Mouse (Mus musculus): ENCODE results near the gene Sppl3. TPM values are rescaled to one million over a fixed set of nuclear protein-coding genes. Genes with fewer than 3 reads are reported as not detected.

The Sppl3 gene
- total and polyA plus RNA-seq, 3 experiments, result 14.3 to 29.2 (median 14.9) TPM

DNA sequence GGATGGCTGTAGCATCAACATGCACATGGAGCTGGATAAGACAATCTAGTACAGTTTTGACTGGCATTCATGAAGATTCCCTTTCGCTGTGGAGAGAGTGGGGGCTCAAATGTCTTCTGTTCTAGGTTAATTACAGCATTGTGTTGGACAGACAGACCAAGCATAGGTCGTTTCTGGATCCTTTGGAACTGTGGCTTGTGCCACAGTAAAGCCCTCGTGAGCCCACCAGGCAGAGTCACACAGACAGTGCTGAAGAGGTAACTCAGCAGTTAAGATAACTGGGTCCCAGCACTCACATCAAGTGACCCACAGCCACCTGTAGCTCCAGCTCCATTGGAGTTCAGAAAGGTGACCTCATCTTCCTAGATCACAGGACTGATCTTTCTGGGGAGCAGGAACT is 18.6 kb downstream of the Sppl3 start:
- Histone ChIP-seq H3K4me2 (ENCODE audit: insufficient read depth, low read depth, poor library complexity, severe bottlenecking) (no peak overlapping the region), H3K4me1 (ENCODE audit: control insufficient read depth in 1 of 2, insufficient read depth in 2 of 2) (peaks cover 5 to 73% of the 10 kb centered on the region in 2 experiments; a peak in 2 of 4 replicates), H3K27ac (ENCODE audit: insufficient read depth, low read depth) (no peak overlapping the region), H3K9ac (ENCODE audit: insufficient read depth, low read depth) (no peak overlapping the region), H3K9me3 (replicated peaks; ENCODE audit: low read length) (peaks cover 3% of the 10 kb centered on the region), H3K27me3 (replicated peaks) (no peaks in the 10 kb centered on the region), H3K79me2 (replicated peaks; ENCODE audit: control insufficient read depth, extremely low read depth, insufficient read depth, poor library complexity, severe bottlenecking) (peaks cover 47% of the 10 kb centered on the region), H3K4me3 (replicated peaks in 1 of 3; ENCODE audit: low read depth in 2 of 3, low read length in 2 of 3, poor library complexity in 1 of 3) (no peak overlapping the region), H3K36me3 (replicated peaks in 1 of 2; ENCODE audit: control insufficient read depth in 1 of 2, insufficient read depth in 1 of 2, low read length in 1 of 2) (peaks cover 0 to 37% of the 10 kb centered on the region in 2 experiments)
- in situ Hi-C loops (cut with MboI; ENCODE audit: low pct_ligation_motif_present, low pct_unique_long_range_greater_than_20kb, low sequenced_read_pairs) (no loop called here), dilution Hi-C loops (cut with MboI; ENCODE audit: extremely low pct_ligation_motif_present, extremely low pct_unique_long_range_greater_than_20kb, low sequenced_read_pairs) (no loop called here)
- no peak for TF ChIP-seq ZNF384 (IDR thresholded peaks at IDR 0.05; ENCODE audit: low read depth, low read length)
- TF ChIP-seq ELF1 (IDR thresholded peaks at IDR 0.05; ENCODE audit: low read depth, low read length), result no peak
- TF ChIP-seq ZKSCAN1 (IDR thresholded peaks at IDR 0.05; ENCODE audit: borderline replicate concordance, low read depth, low read length), result no peak
- TF ChIP-seq UBTF (IDR thresholded peaks at IDR 0.05; ENCODE audit: low read depth, low read length), result no peak
- TF ChIP-seq GABPA (IDR thresholded peaks at IDR 0.05; ENCODE audit: insufficient replicate concordance, low read depth, low read length), result no peak
- TF ChIP-seq JUND (conservative IDR thresholded peaks at IDR 0.05; ENCODE audit: low read depth, low read length), result no peak
- TF ChIP-seq MXI1 (IDR thresholded peaks at IDR 0.05; ENCODE audit: low read depth, low read length), result no peak
- TF ChIP-seq MEF2A (IDR thresholded peaks at IDR 0.05; ENCODE audit: borderline replicate concordance, low read depth, low read length), result no peak
- no peak for TF ChIP-seq NELFE (IDR thresholded peaks at IDR 0.05; ENCODE audit: low read depth, low read length)
- TF ChIP-seq POLR2AphosphoS2 (IDR thresholded peaks at IDR 0.05; ENCODE audit: low read depth, low read length), result no peak
- TF ChIP-seq PAX5 (IDR thresholded peaks at IDR 0.05; ENCODE audit: low read length), result no peak
- no peak for TF ChIP-seq SMC3 (IDR thresholded peaks at IDR 0.05; ENCODE audit: low read depth, low read length)
- no peak for TF ChIP-seq ZC3H11A (IDR thresholded peaks at IDR 0.05; ENCODE audit: low read depth, low read length)
- TF ChIP-seq ZMIZ1 (IDR thresholded peaks at IDR 0.05; ENCODE audit: low read depth, low read length), result no peak
- TF ChIP-seq JUN (IDR thresholded peaks at IDR 0.05; ENCODE audit: insufficient read depth, low read depth, low read length), result no peak
- no peak for TF ChIP-seq NRF1 (IDR thresholded peaks at IDR 0.05; ENCODE audit: low read depth, low read length)
- TF ChIP-seq ETS1 (conservative IDR thresholded peaks at IDR 0.05; ENCODE audit: low read depth, low read length), result no peak
- no peak for TF ChIP-seq MAX (IDR thresholded peaks at IDR 0.05; ENCODE audit: low read length)
- no peak for TF ChIP-seq KAT2A (IDR thresholded peaks at IDR 0.05; ENCODE audit: insufficient replicate concordance, low read length)
- no peak for DNase-seq (ENCODE audit: extremely low read depth)

DNA sequence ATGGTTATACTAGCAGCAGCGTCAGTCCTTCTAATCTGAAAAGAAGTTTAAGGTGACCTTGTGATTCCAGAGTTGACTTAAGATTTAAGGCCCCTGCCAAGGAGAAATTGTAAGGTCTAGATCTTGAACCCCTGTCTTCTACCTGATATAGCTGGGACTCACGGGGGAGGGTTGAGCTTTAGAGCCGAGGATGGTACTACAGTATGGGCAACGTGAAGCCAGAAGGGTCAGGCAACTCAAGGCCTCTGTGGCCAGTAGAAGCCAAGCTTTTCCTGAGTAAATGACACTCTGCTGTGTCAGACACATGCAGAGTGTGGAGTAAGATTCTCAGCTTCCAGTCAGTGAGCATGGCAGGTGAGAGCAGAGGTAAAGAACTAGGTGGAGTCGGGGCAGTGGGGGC is 20.6 kb downstream of the Sppl3 start:
- H3K9ac ChIP-seq (ENCODE audit: insufficient read depth, low read depth), result no peak overlapping the region
- no peak overlapping the region for H3K4me2 ChIP-seq (ENCODE audit: insufficient read depth, low read depth, poor library complexity, severe bottlenecking)
- no peaks in the 10 kb centered on the region for H3K27me3 ChIP-seq (replicated peaks)
- H3K4me3 ChIP-seq (replicated peaks in 1 of 3; ENCODE audit: low read depth in 2 of 3, low read length in 2 of 3, poor library complexity in 1 of 3), result no peak overlapping the region
- peaks cover 3% of the 10 kb centered on the region for H3K9me3 ChIP-seq (replicated peaks; ENCODE audit: low read length)
- DNase-seq (ENCODE audit: extremely low read depth), result no peak
- dilution Hi-C loops (cut with MboI; ENCODE audit: extremely low pct_ligation_motif_present, extremely low pct_unique_long_range_greater_than_20kb, low sequenced_read_pairs), result no loop called here
- no peak for TF ChIP-seq MEF2A (IDR thresholded peaks at IDR 0.05; ENCODE audit: borderline replicate concordance, low read depth, low read length)
- no peak for TF ChIP-seq RAD21 (IDR thresholded peaks at IDR 0.05; ENCODE audit: low read depth, low read length)
- in situ Hi-C loops (cut with MboI; ENCODE audit: low pct_ligation_motif_present, low pct_unique_long_range_greater_than_20kb, low sequenced_read_pairs), result no loop called here
- H3K36me3 ChIP-seq (replicated peaks in 1 of 2; ENCODE audit: control insufficient read depth in 1 of 2, insufficient read depth in 1 of 2, low read length in 1 of 2), result peaks cover 0 to 33% of the 10 kb centered on the region in 2 experiments
- peaks cover 11 to 78% of the 10 kb centered on the region in 2 experiments for H3K4me1 ChIP-seq (ENCODE audit: control insufficient read depth in 1 of 2, insufficient read depth in 2 of 2)
- peaks cover 43% of the 10 kb centered on the region for H3K79me2 ChIP-seq (replicated peaks; ENCODE audit: control insufficient read depth, extremely low read depth, insufficient read depth, poor library complexity, severe bottlenecking)
- H3K27ac ChIP-seq (ENCODE audit: insufficient read depth, low read depth), result no peak overlapping the region

All from CH12.LX (cell line).